Mouse (Mus musculus) 416B (cell line): ENCODE results near the gene Lat2.

ENCODE experiments used
- DNase-seq: peaks from one replicate; pipeline ENCODE4 v3.0.0; 2011; ENCODE audit warnings: low read depth

The Lat2 gene

DNA sequence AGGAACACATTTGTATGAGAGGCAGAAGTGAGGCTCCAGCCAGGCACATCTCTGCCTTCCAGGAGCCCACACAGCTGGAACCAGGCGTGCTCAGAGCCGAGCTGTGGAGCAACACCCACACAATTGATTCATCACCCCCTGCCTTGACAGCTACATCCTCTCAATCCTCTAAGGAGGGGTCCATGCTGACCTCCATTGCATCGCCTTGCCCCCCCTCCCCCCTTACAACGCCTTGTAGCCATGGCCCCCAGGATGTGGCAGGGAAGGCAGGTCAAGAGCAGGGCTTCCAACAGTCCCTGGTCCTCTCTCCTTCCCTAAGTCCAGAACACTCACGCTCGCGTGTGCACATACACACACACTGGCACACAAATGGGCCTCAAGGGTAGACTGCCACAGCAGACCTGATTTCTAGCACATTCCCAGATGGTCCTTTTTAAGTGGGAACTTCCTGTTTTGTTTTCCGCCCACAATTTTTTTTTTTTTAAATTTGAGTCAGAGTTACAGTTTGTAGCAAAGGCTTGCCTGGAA is 45.8 kb downstream of the Lat2 start:
- DNase-seq, result no peak

- DNase-seq, result no peak
These were observed 46.8 kb downstream of the Lat2 start for GRCm38 (mm10) chr5:134568030-134568429.

DNA sequence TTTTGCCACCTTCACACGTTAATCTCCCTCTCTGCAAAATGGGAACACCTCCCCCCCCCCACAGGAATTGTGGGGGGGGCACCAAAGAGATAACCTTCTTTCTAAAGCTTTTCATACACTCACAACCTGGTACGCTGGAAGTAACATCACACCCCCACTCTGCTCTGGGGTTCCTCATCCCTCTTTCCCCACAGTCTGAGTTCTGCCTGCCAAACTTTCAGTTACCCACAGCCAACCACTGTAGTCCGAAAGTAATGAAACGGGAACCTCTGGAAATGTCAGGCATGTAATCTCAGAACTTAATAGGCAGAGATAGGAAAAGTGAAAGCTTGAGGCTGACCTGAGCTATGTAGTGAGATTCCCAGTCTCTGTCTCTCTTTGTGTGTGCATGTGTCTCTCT is 47.4 kb downstream of the Lat2 start:
- no peak for DNase-seq

DNA sequence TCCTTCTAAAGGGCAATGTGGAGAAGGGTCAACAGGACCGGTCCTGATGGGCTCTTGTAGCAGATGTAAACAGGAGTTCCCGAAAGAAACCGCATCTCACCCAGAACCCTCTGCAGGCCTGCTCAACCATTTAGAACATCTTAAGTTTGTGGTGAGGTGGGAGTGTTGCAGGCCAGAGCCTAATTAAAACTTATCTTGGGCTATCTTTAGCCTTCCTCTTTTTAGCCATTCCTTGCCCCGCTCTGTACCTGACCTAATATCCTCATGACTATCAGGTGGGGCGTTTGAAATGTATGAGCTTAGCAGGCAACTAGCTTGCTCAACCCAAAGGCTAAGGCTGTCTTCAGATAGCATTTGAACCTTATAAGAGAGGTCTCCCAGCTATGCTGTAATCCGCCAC is 49.1 kb downstream of the Lat2 start:
- no peak for DNase-seq

GRCm38 (mm10) chr5:134564272-134564671 is 50.6 kb downstream of the Lat2 start:
- DNase-seq, result no peak

GRCm38 (mm10) chr5:134560450-134561171 is 54.2 kb downstream of the Lat2 start:
- peak; percentile 31 for DNase-seq

GRCm38 (mm10) chr5:134560071-134560449 is 54.8 kb downstream of the Lat2 start, which contains the start of gene Syna:
Syna (minus strand) TSS chr5:134560171.
- no peak for DNase-seq

DNA sequence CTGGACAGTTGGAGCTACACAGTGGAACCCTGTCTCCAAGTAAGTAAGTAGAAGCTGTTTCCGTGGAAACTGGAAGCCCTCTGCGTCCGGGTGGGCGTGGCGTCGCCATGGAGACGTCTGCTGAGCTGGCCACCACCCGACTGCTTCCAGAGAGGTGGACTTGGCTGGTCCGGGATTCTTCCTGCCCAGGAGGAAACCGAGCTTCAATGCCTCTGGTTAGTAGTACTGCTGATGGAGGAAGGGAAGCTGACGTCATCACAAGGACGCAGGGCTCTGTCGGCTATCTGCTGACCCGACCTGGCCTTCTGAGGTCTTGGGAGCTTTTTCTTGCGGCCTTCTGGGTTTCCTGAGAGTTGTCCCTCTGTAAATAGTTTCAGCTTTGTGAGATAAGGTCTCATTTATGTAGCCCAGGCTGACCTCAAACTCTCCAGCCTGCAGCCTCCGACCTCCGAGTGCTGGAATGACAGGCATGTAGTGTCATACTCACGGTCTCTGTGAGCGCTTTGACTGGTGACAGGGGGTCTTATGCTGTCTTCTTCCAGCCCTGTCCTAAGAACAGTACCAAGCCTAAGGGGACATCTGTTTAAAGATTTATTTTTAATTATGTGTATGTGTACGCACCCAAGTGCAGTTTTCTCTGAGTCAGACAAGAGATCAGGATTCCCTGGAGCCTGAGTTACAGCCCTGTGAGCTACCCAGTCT is 59.2 kb downstream of the Lat2 start:
- peak; percentile 94 for DNase-seq

- peak; percentile 22 for DNase-seq
These were observed 60.8 kb downstream of the Lat2 start for GRCm38 (mm10) chr5:134553951-134554546.

- DNase-seq, result peak; percentile 93
These were observed 62.5 kb downstream of the Lat2 start, which contains the start of gene Clip2 for GRCm38 (mm10) chr5:134552110-134552972. Clip2 (minus strand) TSS chr5:134552434.

DNA sequence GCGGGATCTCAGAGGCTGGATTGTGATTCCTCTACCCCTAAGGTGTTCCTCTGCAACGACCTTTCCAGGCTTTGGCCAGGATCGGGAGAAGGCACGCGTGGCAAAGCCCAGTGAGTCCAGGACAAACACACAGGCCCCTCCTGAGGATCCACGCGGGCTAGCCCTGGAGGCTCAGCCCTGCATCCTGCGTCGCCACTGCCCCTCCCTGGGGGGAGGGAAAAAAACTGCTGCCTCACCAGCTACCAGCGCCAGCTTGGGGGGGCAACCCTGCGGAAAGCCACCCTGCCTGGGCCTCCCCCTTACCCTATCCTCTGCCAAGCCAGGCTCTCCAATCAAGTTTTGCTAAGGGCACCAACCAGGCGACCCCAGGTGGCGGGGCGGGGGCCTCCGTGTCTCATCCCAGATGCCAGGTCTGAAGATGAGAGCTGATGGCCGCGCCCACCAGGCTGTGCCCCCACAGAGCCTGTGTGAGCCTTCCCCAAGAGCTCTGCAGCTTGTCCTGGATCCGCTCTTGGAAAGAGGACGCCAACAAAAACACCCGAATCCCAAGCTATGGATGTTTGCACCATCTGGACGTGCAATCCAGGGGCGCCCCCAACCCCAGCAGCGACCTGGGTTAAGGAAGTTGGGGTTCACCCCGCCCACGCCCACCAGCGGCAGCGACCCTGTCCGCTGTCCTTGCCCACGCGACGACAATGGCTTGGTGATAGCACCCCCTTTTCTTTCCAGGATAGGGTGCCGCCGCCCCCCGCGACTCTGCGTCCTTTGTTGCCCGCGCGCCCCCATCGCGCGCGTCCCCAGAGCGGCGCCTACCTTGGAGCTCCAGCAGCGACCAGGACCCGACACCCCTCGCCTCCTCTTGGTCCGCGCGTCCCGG is 63.4 kb downstream of the Lat2 start:
- peak; percentile 65 for DNase-seq

DNA sequence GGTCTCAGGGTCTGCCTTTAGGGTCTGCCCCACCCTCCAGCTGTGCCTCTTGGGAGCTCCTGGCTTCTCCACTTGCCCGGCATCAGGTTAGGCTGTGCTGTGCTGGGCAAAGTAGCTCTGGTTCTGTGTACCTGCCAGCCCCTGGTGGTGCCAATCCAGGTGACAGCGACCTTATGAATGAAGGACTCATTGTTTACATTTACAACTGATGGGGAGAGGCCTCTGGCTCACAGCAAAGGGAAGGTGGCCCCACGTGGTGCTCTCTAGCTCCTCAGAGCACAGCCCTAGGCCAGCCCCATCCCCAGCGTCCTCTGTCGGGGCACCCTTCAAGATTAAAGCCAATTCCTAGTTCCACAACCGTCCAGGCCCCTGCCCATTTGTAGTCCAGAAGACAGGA is 64.0 kb downstream of the Lat2 start:
- peak; percentile 46 for DNase-seq
